Mouse (Mus musculus) A20 (cell line): Measurements from ENCODE around the gene Usp34.
"Not testable (repeated sequence)": the region's sequence is repeated elsewhere in the genome, so short reads cannot be mapped to it uniquely, and the experiment has no call there.

ENCODE experiments used
- DNase-seq: peaks from one replicate; pipeline ENCODE4 v3.0.0-alpha.2; 2011; ENCODE audit warnings: low read depth, low spot score

Usp34 gene

DNA sequence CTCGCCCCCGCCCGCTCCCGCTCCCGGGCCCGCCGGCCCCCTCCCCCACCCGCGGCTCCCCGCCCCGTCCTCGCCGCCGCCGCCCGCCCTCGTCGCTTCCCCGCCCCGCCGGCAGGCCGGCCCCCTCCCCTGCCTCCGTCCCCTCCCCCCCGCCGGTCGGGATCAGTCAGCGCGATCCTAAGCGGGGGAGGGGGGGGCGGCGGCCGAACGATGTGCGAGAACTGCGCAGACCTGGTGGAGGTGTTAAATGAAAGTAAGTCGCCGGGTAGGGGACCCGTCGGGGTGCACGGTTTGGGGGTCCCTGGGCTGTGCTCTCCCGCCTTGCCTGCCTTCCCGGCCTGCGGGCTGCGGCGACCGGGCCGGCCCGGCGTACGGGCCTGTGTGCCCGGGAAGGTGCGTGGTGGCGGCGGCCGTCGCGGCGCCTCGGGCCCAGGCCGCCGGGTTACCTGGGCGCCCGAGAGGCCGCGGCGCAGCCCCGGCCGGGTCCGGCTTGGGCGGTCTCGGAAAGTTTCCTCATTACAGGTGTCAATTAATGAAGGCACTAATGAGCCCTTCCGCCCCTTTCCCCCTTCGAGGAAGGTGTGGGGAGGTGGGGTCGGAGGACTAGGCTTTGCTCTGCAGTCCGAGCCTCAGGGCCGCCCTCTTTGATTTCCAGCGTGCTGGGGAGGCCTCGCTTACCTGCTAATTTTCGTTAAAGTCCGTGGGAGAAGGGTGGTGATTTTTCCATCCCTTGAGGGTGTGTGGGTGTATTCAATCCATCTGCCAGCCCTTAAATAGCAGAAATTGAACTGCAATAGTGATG is at the start of gene Usp34:
Gene Usp34 (plus strand): TSS at position 132 of the 802 bp plus-strand sequence.
- DNase-seq = peak; percentile 72

- DNase-seq = no peak
Measured at GRCm38 (mm10) chr11:23259073-23259472, 47.6 kb upstream of the Usp34 start.

DNA sequence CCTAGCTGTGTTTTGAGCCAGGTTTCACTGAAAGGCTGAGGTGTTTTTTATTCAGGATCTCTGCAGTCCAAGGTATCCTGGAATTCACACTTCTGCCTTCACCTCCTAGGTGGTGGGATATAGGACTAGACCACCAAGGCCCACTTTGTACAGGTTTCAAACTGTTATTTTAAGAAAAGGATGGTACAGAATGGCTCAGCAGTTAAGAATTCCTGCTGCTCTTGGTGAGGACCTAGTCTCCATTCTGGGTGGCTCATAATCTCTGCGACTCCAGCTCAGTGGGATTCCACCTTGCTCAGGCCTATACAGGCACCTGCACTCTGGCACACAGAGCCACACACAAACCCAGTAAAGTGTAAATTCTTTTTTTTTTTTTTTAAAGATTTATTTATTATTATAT is 47.2 kb upstream of the Usp34 start:
- no peak for DNase-seq

DNA sequence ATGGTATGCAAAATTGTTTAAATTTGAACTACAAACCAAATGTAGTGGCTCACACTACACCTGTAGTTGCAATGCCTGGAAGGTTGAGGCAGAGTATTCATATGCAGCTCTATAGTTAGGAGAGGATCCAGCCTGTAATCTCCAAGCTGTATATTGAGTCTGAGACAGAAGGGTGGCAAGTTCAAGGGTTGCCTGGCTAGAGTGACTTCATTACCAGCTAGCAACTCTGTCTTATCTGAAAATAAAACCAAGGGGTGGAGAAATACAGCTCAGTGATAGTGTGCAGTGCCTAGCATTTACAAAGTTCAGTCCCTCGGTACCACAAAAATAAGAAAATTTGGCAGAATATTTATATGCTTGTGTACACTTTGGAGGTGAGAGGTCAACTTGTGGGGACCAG is 46.5 kb upstream of the Usp34 start:
- DNase-seq = no peak

GRCm38 (mm10) chr11:23261490-23261889 is 45.2 kb upstream of the Usp34 start:
- DNase-seq = peak; percentile 37

DNA sequence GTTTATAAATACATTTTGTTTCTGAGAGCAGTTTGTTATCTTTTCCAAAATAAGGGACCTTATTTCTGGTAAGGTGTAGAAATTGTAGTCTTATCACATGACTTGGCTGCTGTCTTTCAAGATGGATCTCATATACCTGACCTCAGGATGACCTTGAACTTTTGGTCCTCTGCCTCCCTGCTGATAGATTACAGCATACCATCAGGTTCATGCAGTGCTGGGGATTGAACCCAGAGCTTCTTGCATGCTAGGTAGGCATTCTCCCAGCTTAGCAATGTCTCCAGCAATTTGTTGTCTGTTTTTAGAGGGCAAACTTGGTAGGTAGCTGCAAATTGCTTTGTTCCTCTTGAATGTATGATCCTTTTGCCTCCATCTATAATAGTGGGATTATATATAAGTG is 41.7 kb upstream of the Usp34 start:
- no peak for DNase-seq

DNA sequence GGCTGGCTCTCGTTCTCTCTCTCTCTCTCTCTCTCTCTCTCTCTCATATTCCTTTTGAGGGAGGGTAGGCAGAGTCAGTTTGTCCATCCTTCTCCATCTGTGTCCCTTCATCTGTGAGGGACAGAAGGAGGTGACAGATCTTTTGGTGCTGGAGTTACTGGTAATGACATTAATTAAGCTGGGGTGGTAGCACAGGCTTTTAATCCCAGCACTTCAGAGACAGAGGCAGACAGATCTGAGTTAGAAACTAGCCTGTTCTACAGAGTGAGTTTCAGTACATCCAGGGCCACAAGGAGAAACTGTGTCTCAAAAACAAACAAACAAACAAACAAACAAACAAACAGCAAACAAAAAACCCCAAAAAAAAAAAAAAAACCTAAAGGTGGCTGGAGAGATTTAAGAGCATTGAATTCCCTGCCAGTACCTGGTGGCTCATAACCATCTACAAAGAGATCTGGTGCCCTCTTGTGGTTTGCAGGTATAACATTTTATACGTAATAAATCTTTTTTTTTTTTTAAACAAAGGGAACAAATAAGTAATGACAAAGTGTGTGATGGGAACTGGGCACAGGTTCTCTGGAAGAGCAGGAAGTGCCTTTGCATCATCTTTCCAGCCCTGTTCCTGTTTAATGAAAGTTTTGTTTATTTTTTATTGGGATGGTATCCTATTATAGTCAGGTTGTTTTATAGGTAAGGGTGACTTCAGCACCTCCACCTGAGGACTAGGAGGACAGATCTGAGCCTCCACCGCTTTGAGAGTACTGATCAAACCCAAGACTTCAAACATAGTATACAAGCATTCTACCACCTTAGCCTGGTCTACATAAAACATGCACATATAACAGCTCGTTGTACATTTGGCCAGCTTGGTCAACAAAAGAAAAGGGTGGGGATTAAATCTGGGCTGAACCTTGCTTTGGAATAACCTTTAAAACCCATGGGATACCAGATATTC is 34.6 kb upstream of the Usp34 start:
- DNase-seq = peak; percentile 45

DNA sequence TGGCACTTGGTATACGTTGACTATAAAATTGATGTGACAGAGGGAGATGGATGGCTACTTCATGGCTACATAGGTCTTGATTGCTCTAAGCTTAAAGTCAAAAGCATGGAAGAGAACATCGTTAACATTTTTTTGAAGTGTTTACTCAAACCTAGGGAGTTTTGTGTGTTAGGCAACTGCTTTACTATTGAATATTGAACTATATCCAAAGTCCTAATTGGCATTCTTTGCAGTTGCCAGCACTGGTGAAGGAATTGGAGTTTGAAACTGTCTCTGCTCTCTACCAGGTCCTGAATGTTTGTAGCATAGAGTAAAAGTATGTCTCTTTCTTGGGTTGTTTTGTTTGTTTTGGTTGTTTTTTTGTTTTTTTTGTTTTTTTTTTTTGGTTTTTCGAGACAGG is 30.9 kb upstream of the Usp34 start:
- no peak for DNase-seq

GRCm38 (mm10) chr11:23284469-23284868 is 22.2 kb upstream of the Usp34 start:
- DNase-seq = no peak

GRCm38 (mm10) chr11:23288866-23289265 is 17.8 kb upstream of the Usp34 start:
- not testable (repeated sequence) for DNase-seq

DNA sequence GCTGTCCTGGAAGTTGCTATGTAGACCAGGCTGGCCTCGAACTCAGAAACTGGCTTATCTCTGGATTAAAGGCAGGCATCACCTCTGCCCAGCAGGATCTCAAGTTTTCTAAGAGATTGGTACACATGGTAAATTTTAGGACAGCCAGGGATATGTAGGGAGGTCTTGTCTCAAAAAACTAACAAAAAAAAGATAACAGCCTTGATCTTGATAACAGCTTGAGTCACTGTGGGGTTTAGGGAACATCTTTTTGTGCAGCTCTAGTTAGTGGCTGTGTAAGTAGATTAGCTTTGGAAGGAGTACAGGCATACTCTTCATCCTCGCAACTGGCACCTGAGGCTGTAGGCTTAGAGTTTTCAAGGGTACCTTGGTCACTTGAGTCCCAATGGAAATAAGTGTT is 9.3 kb upstream of the Usp34 start:
- no peak for DNase-seq

GRCm38 (mm10) chr11:23298301-23298700 is 8.4 kb upstream of the Usp34 start:
- no peak for DNase-seq

GRCm38 (mm10) chr11:23299910-23300309 is 6.8 kb upstream of the Usp34 start:
- no peak for DNase-seq

GRCm38 (mm10) chr11:23303126-23303525 is 3.6 kb upstream of the Usp34 start:
- DNase-seq = no peak

GRCm38 (mm10) chr11:23305101-23305672 is 1.5 kb upstream of the Usp34 start:
- peak; percentile 40 for DNase-seq

DNA sequence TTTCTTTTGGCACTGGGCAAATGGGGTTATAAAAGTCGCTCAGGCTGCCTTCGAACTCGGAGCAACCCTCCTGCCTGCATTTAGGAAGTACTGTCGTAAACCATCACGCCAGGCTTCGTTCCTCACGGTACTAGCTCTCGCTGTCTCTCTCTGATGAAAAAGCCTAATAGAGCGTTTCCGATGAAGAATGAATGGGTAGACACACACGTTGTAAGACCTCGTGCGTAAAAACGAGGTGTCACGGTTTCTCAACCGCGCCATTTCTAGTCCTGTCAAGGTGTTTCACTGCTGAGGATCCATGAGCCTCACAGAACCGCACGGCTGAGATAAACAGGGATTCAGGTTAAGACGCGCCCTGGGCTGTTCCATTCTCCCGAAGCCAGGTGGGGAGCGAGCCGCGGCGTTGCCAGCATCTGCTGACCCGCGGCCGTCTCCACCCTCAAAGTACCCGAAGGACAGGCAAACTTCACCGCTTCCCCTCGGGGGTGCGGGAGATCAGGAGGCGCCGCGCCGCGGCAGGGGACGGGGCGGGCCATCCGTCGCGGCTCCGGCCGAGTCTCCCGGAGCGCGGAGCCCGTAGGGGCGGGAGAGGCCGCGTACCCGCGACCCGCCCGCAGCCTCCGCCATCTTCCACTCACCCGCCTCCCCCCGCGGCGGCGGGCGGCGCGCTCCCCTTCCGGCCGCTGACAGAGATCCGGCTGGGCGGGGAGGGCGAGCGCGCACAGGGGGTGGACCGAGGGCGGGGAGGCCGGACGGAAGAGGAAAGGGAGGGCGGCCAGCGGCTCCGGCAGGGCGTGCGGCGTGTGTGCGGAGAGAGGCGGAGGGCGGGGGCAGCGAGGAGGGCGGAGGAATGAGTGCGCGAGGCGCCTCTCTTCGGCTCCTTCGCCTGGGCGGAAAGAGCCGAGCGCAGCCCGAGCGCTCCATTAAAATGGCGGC is 754 bp upstream of the Usp34 start:
- DNase-seq = peak; percentile 96

GRCm38 (mm10) chr11:23307566-23307920 is 848 bp downstream of the Usp34 start:
- DNase-seq = no peak

- no peak for DNase-seq
Measured at GRCm38 (mm10) chr11:23313496-23313895, 6.8 kb downstream of the Usp34 start.

- DNase-seq = no peak
Measured at GRCm38 (mm10) chr11:23329413-23329812, 22.7 kb downstream of the Usp34 start.

DNA sequence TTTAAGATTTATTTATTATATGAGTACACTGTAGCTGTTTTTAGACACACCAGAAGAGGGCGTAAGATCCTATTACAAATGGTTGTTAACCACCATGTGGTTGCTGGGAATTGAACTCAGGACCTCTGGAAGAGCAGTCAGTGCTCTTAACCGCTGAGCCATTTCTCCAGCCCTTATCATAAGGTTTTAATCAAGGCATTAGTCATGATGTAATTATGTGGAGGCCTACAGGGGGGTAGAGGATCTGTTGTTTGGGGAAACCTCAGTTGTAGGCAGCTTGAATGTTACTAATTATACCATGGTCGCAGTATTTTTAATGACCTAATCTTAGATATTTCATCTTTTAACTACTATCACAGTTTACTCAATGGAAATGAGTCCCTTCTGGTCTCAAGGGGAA is 25.4 kb downstream of the Usp34 start:
- DNase-seq = no peak

DNA sequence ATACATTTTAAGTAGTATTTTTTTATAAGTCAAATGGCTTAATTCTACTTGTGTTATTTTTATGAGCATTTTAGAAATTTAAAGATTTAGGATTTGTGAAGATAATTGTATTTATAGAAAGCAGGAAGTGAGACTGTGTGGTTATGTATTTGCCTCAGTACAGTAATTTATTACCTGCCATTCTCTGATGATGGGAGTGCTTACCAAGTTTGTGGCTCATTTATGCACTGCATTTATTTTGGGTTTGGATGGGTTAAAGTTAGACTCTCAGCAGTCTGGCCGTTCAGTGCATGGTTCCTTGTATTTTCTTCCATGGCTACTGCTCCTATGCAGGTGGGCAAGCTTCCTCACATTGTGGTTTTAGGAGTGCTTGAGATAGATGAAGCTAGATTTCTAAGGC is 28.5 kb downstream of the Usp34 start:
- DNase-seq = peak; percentile 64
